Mouse (Mus musculus) adipocyte (in vitro differentiated cells): ENCODE data around the gene Pigv.

ENCODE experiments used
- DNase-seq: peaks from one replicate; pipeline ENCODE4 v3.0.0-alpha.2; 2016; ENCODE audit warnings: low spot score

Gene Pigv

DNA sequence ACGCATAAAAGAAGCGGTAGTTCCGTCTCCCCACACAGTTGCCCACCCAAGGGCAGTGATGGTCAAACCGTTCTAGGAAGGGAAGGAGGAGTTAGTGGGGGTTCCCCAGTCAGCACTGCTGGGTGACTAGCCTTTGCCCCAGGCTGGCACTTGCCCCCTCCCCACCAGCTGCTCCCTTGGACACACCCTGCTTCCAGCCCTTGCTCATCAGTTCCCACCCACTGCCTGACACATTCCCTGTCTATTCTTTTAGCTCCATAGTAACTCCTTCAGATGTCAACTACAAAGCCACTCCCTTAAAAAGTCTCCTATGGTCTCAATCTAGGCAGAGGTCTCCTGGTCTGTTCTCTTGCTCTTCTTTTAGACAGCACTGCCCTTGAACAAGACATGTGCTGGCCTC lies 58.6 kb downstream of the Pigv start:
- no peak for DNase-seq

DNA sequence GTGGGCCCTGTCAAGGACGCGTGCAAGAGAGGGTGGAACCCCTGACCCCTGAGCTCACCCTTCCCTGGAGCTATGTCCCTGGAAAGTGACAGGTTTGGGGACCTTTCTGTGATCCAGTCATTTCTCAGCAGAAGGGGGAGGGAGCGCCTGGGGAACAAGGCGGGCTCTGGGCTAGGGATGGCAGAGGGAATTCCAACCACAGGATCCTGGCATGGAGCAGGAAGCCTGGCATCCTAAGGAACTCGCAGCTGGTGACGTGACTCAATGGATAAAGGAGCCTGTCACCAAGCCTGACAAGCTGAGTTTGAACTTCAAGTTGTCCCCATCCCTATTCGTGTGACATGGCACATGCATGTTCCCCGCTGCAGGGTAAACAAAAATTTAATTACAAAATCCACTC lies 59.4 kb downstream of the Pigv start:
- DNase-seq: no peak

DNA sequence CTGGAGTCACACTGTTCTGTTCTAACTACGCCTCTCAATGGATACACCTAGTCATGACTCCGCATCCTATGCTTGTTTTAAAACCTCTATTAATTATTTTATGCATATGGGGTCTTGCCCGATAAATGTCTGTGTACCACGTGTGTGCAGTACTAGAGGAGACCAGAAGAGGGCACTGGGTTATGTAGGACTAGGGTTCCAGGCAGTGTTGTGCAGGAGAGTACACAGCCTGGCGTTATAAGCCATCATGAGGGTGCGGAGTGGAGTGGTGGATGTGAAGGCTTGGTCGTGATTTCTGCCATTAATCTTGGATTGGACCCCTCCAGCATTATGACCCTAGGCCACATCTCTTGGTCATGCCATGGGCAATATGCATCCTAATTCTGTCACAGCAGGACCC lies 60.0 kb downstream of the Pigv start:
- DNase-seq: no peak

DNA sequence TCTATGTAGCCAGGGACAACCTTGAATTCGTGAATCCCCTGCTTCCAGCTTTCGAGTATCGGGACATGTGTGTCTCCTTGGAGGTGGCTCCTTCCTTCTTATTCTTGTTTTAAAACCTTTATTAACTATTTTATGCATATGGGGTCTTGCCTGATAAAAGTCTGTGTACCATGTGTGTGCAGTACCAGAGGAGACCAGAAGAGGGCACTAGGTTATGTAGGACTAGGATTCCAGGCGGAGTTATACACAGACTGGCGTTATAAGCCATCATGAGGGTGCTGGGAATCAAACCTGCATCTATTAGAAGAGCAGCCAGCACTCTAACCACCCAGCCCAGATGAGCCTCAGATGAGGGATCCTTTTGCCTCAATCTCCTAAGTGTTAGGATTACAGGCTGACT lies 60.6 kb downstream of the Pigv start:
- DNase-seq: no peak
